8 mouse cellular contexts compared by ENCODE assay signal in the genomic region with DNA sequence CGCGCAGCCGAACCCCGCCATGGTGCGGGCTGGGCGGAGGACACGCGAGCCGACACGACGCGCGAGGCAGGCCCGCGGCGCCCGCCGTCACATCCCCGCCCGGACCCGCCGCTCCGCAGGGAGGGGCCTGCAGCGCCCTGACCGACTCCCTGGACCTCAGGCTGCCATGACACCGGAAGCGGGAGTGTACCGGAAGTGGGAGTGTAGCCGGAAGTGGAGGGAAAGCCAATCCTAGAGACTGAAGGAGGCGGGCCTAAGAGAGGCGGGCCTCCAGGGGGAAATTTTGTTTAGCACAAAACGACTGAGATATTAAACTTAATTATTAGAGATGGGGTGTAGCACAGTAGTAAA. TPM values are rescaled to one million over a fixed set of nuclear protein-coding genes. Genes with fewer than 3 reads are reported as not detected.
DNase-seq lines count a peak whose midpoint lies in the region; ATAC-seq and TF ChIP-seq lines count a peak whose summit lies in the region.

No protein-coding gene starts in this region.

- H3K4me3 ChIP-seq in forebrain, embryonic 10.5 days = peak overlapping the region; percentile 85
- peak overlapping the region; percentile 61 to 63 for H3K4me3 ChIP-seq in heart, embryonic 14.5 days (ENCODE audit: control insufficient read depth in 1 of 2, insufficient read depth in 1 of 2, low read depth in 1 of 2, low read length in 2 of 2)
- peak overlapping the region; percentile 69 for H3K4me3 ChIP-seq in liver, embryonic 11.5 days (ENCODE audit: low read depth, low read length)
- no peak overlapping the region for H3K4me3 ChIP-seq in myocyte

- TF ChIP-seq POLR2A in myocyte (IDR thresholded peaks at IDR 0.05; ENCODE audit: insufficient read length, low read depth) = no peak

- no peaks in the 10 kb centered on the region for H3K36me3 ChIP-seq in forebrain, embryonic 10.5 days (replicated peaks)
- H3K36me3 ChIP-seq in heart, embryonic 14.5 days (ENCODE audit: control insufficient read depth, insufficient read depth, low read length) = no peaks in the 10 kb centered on the region
- H3K36me3 ChIP-seq in liver, embryonic 11.5 days (ENCODE audit: control insufficient read depth, insufficient read depth, low read length) = no peaks in the 10 kb centered on the region
- no peaks in the 10 kb centered on the region for H3K36me3 ChIP-seq in myocyte (ENCODE audit: control insufficient read depth, insufficient read depth)

- peaks cover 11% of the 10 kb centered on the region for H3K4me1 ChIP-seq in forebrain, embryonic 10.5 days
- peaks cover 0 to 4% of the 10 kb centered on the region in 2 experiments; a peak in 1 of 4 replicates for H3K4me1 ChIP-seq in heart, embryonic 14.5 days (ENCODE audit: control insufficient read depth in 2 of 2, insufficient read depth in 2 of 2, low read length in 2 of 2)
- H3K4me1 ChIP-seq in liver, embryonic 11.5 days (replicated peaks; ENCODE audit: control insufficient read depth, insufficient read depth, low read length) = no peaks in the 10 kb centered on the region

- 8% methylated on average over 32 of the region's 32 CpGs for WGBS in forebrain, embryonic 10.5 days
- 11% methylated on average over 31 of the region's 32 CpGs for WGBS in heart, embryonic 14.5 days
- WGBS in liver, embryonic 11.5 days = 6% methylated on average over 32 of the region's 32 CpGs

- H3K27ac ChIP-seq in forebrain, embryonic 10.5 days = peak overlapping the region; percentile 90
- no peak overlapping the region for H3K27ac ChIP-seq in heart, embryonic 14.5 days (replicated peaks in 1 of 2; ENCODE audit: control insufficient read depth in 1 of 2, insufficient read depth in 1 of 2, low read depth in 2 of 2, low read length in 2 of 2)
- H3K27ac ChIP-seq in liver, embryonic 11.5 days (ENCODE audit: low read depth, low read length) = no peak overlapping the region

- H3K9me3 ChIP-seq in forebrain, embryonic 10.5 days = peaks cover 2% of the 10 kb centered on the region; the same call in 1 of the 2 replicates
- no peaks in the 10 kb centered on the region for H3K9me3 ChIP-seq in heart, embryonic 14.5 days (ENCODE audit: control insufficient read depth, low read length)
- H3K9me3 ChIP-seq in liver, embryonic 11.5 days (ENCODE audit: control insufficient read depth, low read length) = no peaks in the 10 kb centered on the region

- peak overlapping the region; percentile 88 for H3K9ac ChIP-seq in heart, embryonic 14.5 days (ENCODE audit: low read length)
- H3K9ac ChIP-seq in liver, embryonic 11.5 days (ENCODE audit: low read depth, low read length) = peak overlapping the region; percentile 72

- H3K4me2 ChIP-seq in heart, embryonic 14.5 days (ENCODE audit: low read length) = peak overlapping the region; percentile 79
- peak overlapping the region; percentile 67 for H3K4me2 ChIP-seq in liver, embryonic 11.5 days
- peak overlapping the region; percentile 60 for H3K4me2 ChIP-seq in myocyte (ENCODE audit: low read depth)

- H3K27me3 ChIP-seq in forebrain, embryonic 10.5 days (ENCODE audit: poor library complexity, severe bottlenecking) = peaks cover 4% of the 10 kb centered on the region; the same call in 1 of the 2 replicates
- H3K27me3 ChIP-seq in heart, embryonic 14.5 days (ENCODE audit: control insufficient read depth, insufficient read depth, low read length) = no peaks in the 10 kb centered on the region
- H3K27me3 ChIP-seq in liver, embryonic 11.5 days (replicated peaks; ENCODE audit: control insufficient read depth, insufficient read depth, low read length) = no peaks in the 10 kb centered on the region
- H3K27me3 ChIP-seq in myocyte (ENCODE audit: control insufficient read depth, insufficient read depth, insufficient read length) = no peaks in the 10 kb centered on the region

- no peak overlapping the region for H3ac ChIP-seq in myocyte (ENCODE audit: control insufficient read depth, insufficient read length)

- peak; percentile 86 for DNase-seq in CD4-positive, CD25-positive, alpha-beta regulatory T cell, adult 2 months (ENCODE audit: low read depth, low spot score)
- DNase-seq in c-Kit-positive CD71-positive TER-119-negative erythroid progenitor cells, embryonic 14.5 days (ENCODE audit: low read depth) = peak; percentile 50
- peak; percentile 87 for DNase-seq in forebrain, embryonic 10.5 days (ENCODE audit: extremely low spot score, low spot score)
- peak; percentile 87 for DNase-seq in kidney, postnatal 10 days
- DNase-seq in liver, embryonic 11.5 days (ENCODE audit: low spot score) = peak; percentile 83
- DNase-seq in spleen, postnatal 4 days (ENCODE audit: low spot score in 2 of 2) = peak; percentile 68 to 82

- no peaks in the 10 kb centered on the region for H3K79me2 ChIP-seq in myocyte (ENCODE audit: control insufficient read depth, insufficient read depth)

- peak; percentile 90 for ATAC-seq in heart, embryonic 14.5 days (ENCODE audit: insufficient number of reproducible peaks, insufficient read depth, low FRiP score, low read depth)
- peak; percentile 94 for ATAC-seq in liver, embryonic 11.5 days (replicated peaks; ENCODE audit: low FRiP score)

TF ChIP-seq in myocyte, 11 proteins besides CTCF, POLR2A, EP300 and RAD21:
- no peak for TF ChIP-seq TCF3 (IDR thresholded peaks at IDR 0.05; ENCODE audit: insufficient read length, low read depth)
- no peak for TF ChIP-seq USF1 (IDR thresholded peaks at IDR 0.05; ENCODE audit: low read depth)
- TF ChIP-seq REST (IDR thresholded peaks at IDR 0.05; ENCODE audit: insufficient read depth, insufficient read length) = no peak
- no peak for TF ChIP-seq MYOD1 (IDR thresholded peaks at IDR 0.05; ENCODE audit: control insufficient read depth in 1 of 3, insufficient read length in 2 of 3, low read depth in 2 of 3)
- no peak for TF ChIP-seq TCF12 (IDR thresholded peaks at IDR 0.05; ENCODE audit: insufficient read depth, poor library complexity, severe bottlenecking)
- TF ChIP-seq CEBPB (IDR thresholded peaks at IDR 0.05; ENCODE audit: insufficient read depth, poor library complexity, severe bottlenecking) = no peak
- no peak for TF ChIP-seq MYOG (IDR thresholded peaks at IDR 0.05; ENCODE audit: control insufficient read depth in 1 of 3, insufficient read depth in 1 of 3, insufficient read length in 2 of 3, low read depth in 2 of 3)
- no peak for TF ChIP-seq SRF (IDR thresholded peaks at IDR 0.05; ENCODE audit: control insufficient read depth, insufficient read length, low read depth)

RNA-seq across cellular contexts. Expression of a gene that starts 21.6 kb away (rescaled TPM):
- not detected in 2 replicates for polyA plus RNA-seq in forebrain, embryonic 10.5 days (2016; fragmentation: Nextera tagmentation; extraction: Ambion mirVana)
- polyA plus RNA-seq in heart, embryonic 14.5 days (2014; fragmentation: Nextera tagmentation; extraction: Ambion mirVana) = 0.12 and 0.18 TPM in 2 replicates
- polyA plus RNA-seq in liver, embryonic 11.5 days (2014; fragmentation: Nextera tagmentation; extraction: Ambion mirVana) = 0.12 TPM in 1 of 2 replicates, not detected in the other
- polyA plus RNA-seq in myocyte (2012; fragmentation: generic; extraction: Trizol) = 0.05 TPM

RNA-seq across cellular contexts. Expression of a gene that starts 23.0 kb away (rescaled TPM):
- not detected in 2 replicates for polyA plus RNA-seq in forebrain, embryonic 10.5 days (2016; fragmentation: Nextera tagmentation; extraction: Ambion mirVana)
- not detected in 2 replicates for polyA plus RNA-seq in heart, embryonic 14.5 days (2014; fragmentation: Nextera tagmentation; extraction: Ambion mirVana)
- polyA plus RNA-seq in liver, embryonic 11.5 days (2014; fragmentation: Nextera tagmentation; extraction: Ambion mirVana) = not detected in 2 replicates
- polyA plus RNA-seq in myocyte (2012; fragmentation: generic; extraction: Trizol) = not detected

RNA-seq across cellular contexts. Expression of a gene that starts 40.3 kb away (rescaled TPM):
- polyA plus RNA-seq in forebrain, embryonic 10.5 days (2016; fragmentation: Nextera tagmentation; extraction: Ambion mirVana) = 10.0 and 10.1 TPM in 2 replicates
- polyA plus RNA-seq in heart, embryonic 14.5 days (2014; fragmentation: Nextera tagmentation; extraction: Ambion mirVana) = 8.7 and 9.0 TPM in 2 replicates
- 16.0 and 17.0 TPM in 2 replicates for polyA plus RNA-seq in liver, embryonic 11.5 days (2014; fragmentation: Nextera tagmentation; extraction: Ambion mirVana)
- 6.3 TPM for polyA plus RNA-seq in myocyte (2012; fragmentation: generic; extraction: Trizol)

RNA-seq across cellular contexts. Expression of a gene that starts 50.6 kb away (rescaled TPM):
- 3.4 and 3.6 TPM in 2 replicates for polyA plus RNA-seq in forebrain, embryonic 10.5 days (2016; fragmentation: Nextera tagmentation; extraction: Ambion mirVana)
- 4.8 and 5.4 TPM in 2 replicates for polyA plus RNA-seq in heart, embryonic 14.5 days (2014; fragmentation: Nextera tagmentation; extraction: Ambion mirVana)
- 2.7 and 3.2 TPM in 2 replicates for polyA plus RNA-seq in liver, embryonic 11.5 days (2014; fragmentation: Nextera tagmentation; extraction: Ambion mirVana)
- polyA plus RNA-seq in myocyte (2012; fragmentation: generic; extraction: Trizol) = 0.01 TPM

RNA-seq across cellular contexts. Expression of a gene that starts 53.1 kb away (rescaled TPM):
- polyA plus RNA-seq in forebrain, embryonic 10.5 days (2016; fragmentation: Nextera tagmentation; extraction: Ambion mirVana) = 1.5 and 1.9 TPM in 2 replicates
- polyA plus RNA-seq in heart, embryonic 14.5 days (2014; fragmentation: Nextera tagmentation; extraction: Ambion mirVana) = 1.6 and 2.1 TPM in 2 replicates
- 0.84 and 1.1 TPM in 2 replicates for polyA plus RNA-seq in liver, embryonic 11.5 days (2014; fragmentation: Nextera tagmentation; extraction: Ambion mirVana)
- polyA plus RNA-seq in myocyte (2012; fragmentation: generic; extraction: Trizol) = not detected
